Comparison of ENCODE assay signal across 24 mouse cellular contexts in genomic region chr3:80725205-80725604, GRCm38 (mm10).
DNase-seq lines count a peak whose midpoint lies in the region; ATAC-seq and TF ChIP-seq lines count a peak whose summit lies in the region.
"Had no signal": no experiment of that assay in that cellular context is flagged by ENCODE, and none has a peak within 500 bp of the region (broad histone marks: within the 10 kb centered on the region; RNA-seq: fewer than 3 reads in every experiment).

No protein-coding gene starts in this region.

- intact Hi-C loops in left cerebral cortex, adult 2 months (cut with DNase I), result loop anchor here (5.0 kb wide), 1 partner anchor 77 kb away; the partner anchor contains the start of gene Gria2

- TF ChIP-seq CTCF in left cerebral cortex, adult 2 months (IDR thresholded peaks at IDR 0.05), result no peak

- H3K36me3 ChIP-seq in forebrain, embryonic 13.5 days (ENCODE audit: poor library complexity, severe bottlenecking), result peaks cover 10% of the 10 kb centered on the region
- H3K36me3 ChIP-seq in forebrain, embryonic 11.5 days (ENCODE audit: control insufficient read depth, insufficient read depth, low read length), result no peaks in the 10 kb centered on the region
- H3K36me3 ChIP-seq: embryonic facial prominence, embryonic 15.5 days; limb, embryonic 10.5 days had no signal

- WGBS in forebrain, embryonic 13.5 days, result 62% methylated on average over 3 of the region's 3 CpGs
- WGBS in forebrain, embryonic 11.5 days, result 70% methylated on average over 3 of the region's 3 CpGs

- H3K27me3 ChIP-seq in forebrain, embryonic 13.5 days, result no peaks in the 10 kb centered on the region
- H3K27me3 ChIP-seq in forebrain, embryonic 11.5 days (ENCODE audit: control insufficient read depth, insufficient read depth, low read length), result no peaks in the 10 kb centered on the region
- H3K27me3 ChIP-seq: embryonic facial prominence, embryonic 15.5 days; neural tube, embryonic 13.5 days had no signal

- no peak overlapping the region for H3K27ac ChIP-seq in forebrain, embryonic 13.5 days
- H3K27ac ChIP-seq in forebrain, embryonic 11.5 days (ENCODE audit: low read depth, low read length), result no peak overlapping the region
- peak overlapping the region; percentile 56 for H3K27ac ChIP-seq in left cerebral cortex, adult 2 months
- H3K27ac ChIP-seq: embryonic facial prominence, embryonic 15.5 days; kidney, postnatal 0 days; limb, embryonic 10.5 days; macrophage; neural tube, embryonic 13.5 days; stomach, postnatal 0 days had no signal

- H3K9ac ChIP-seq in forebrain, embryonic 13.5 days, result no peak overlapping the region
- no peak overlapping the region for H3K9ac ChIP-seq in forebrain, embryonic 11.5 days (ENCODE audit: low read length)
- H3K9ac ChIP-seq: embryonic facial prominence, embryonic 15.5 days; neural tube, embryonic 13.5 days had no signal

- H3K4me1 ChIP-seq in forebrain, embryonic 13.5 days, result no peaks in the 10 kb centered on the region
- H3K4me1 ChIP-seq in forebrain, embryonic 11.5 days (replicated peaks; ENCODE audit: control insufficient read depth, insufficient read depth, low read length), result no peaks in the 10 kb centered on the region
- H3K4me1 ChIP-seq: embryonic facial prominence, embryonic 15.5 days; limb, embryonic 10.5 days; neural tube, embryonic 13.5 days had no signal

- H3K4me2 ChIP-seq in forebrain, embryonic 13.5 days, result no peak overlapping the region
- H3K4me2 ChIP-seq in forebrain, embryonic 11.5 days (ENCODE audit: low read depth, low read length, severe bottlenecking), result no peak overlapping the region
- H3K4me2 ChIP-seq: embryonic facial prominence, embryonic 15.5 days; liver, embryonic 11.5 days; midbrain, embryonic 11.5 days; neural tube, embryonic 13.5 days had no signal

- H3K9me3 ChIP-seq in forebrain, embryonic 13.5 days (replicated peaks), result no peaks in the 10 kb centered on the region
- no peaks in the 10 kb centered on the region for H3K9me3 ChIP-seq in forebrain, embryonic 11.5 days (ENCODE audit: control insufficient read depth, low read length)
- H3K9me3 ChIP-seq: embryonic facial prominence, embryonic 15.5 days; limb, embryonic 10.5 days; neural tube, embryonic 13.5 days had no signal

- H3K4me3 ChIP-seq in forebrain, embryonic 13.5 days, result no peak overlapping the region
- H3K4me3 ChIP-seq in forebrain, embryonic 11.5 days (ENCODE audit: low read depth, low read length), result no peak overlapping the region
- no peak overlapping the region for H3K4me3 ChIP-seq in left cerebral cortex, adult 2 months
- H3K4me3 ChIP-seq: embryonic facial prominence, embryonic 15.5 days; limb, embryonic 10.5 days; neural tube, embryonic 13.5 days had no signal

- no peak for DNase-seq in forebrain, embryonic 11.5 days (ENCODE audit: low spot score)
- DNase-seq in left cerebral cortex, adult 2 months (ENCODE audit: extremely low spot score in 1 of 2, low spot score in 2 of 2), result no peak
- no peak for DNase-seq in left cerebral cortex, adult 9 months (ENCODE audit: low spot score in 2 of 2)
- peak; percentile 7 to 27 for DNase-seq in cerebellum, postnatal 36 days
- no peak for DNase-seq in embryo, embryonic 9.5 days (ENCODE audit: extremely low spot score)
- DNase-seq in spleen, postnatal 4 days (ENCODE audit: low spot score in 2 of 2), result no peak
- DNase-seq: adrenal gland, adult 2 months; gastrocnemius, postnatal 14 days; heart, postnatal 10 days; lung, adult 2 months; right cerebral cortex, postnatal 25 days; thymus, postnatal 14 days had no signal

- 0 out of 2 replicates have a peak, but pooled peaks have one; percentile 43 for ATAC-seq in forebrain, embryonic 13.5 days
- no peak for ATAC-seq in forebrain, embryonic 11.5 days (replicated peaks; ENCODE audit: low FRiP score)
- ATAC-seq in granulocyte monocyte progenitor cell, adult 5-6 weeks (replicated peaks; ENCODE audit: poor library complexity, severe bottlenecking), result no peak
- ATAC-seq: hindbrain, embryonic 16.5 days; intestine, postnatal 0 days had no signal

Comparison
In these comparisons a context has a peak if more than half of its experiments do, and no peak if none do; other contexts are left out.
1. DNase-seq: peak in cerebellum, postnatal 36 days (2 of 2); none in forebrain, embryonic 11.5 days (single experiment), left cerebral cortex, adult 2 months (0 of 2), left cerebral cortex, adult 9 months (0 of 2), embryo, embryonic 9.5 days (single experiment) and spleen, postnatal 4 days (0 of 2).